Mouse (Mus musculus): ENCODE results near the gene Nacc1. TPM values are rescaled to one million over a fixed set of nuclear protein-coding genes. Genes with fewer than 3 reads are reported as not detected.
A peak's percentile ranks its signal among the peaks of the same experiment; 100 is the strongest.

The Nacc1 gene
- total and polyA plus RNA-seq, 2 experiments = 5.3 to 32.6 TPM

- no peak for DNase-seq (ENCODE audit: extremely low read depth, low read depth, low spot score)
- H3K36me3 ChIP-seq (ENCODE audit: control insufficient read depth, insufficient read depth, low read length) = no peaks in the 10 kb centered on the region
- H3K9ac ChIP-seq (ENCODE audit: low read depth, low read length) = no peak overlapping the region
- no peak overlapping the region for H3K27ac ChIP-seq (replicated peaks; ENCODE audit: insufficient read depth, low read depth, low read length)
- H3K27me3 ChIP-seq (ENCODE audit: control insufficient read depth, insufficient read depth, low read length) = no peaks in the 10 kb centered on the region
- peaks cover 13% of the 10 kb centered on the region for H3K4me1 ChIP-seq (ENCODE audit: control insufficient read depth, insufficient read depth, low read length)
- TF ChIP-seq CTCF (IDR thresholded peaks at IDR 0.05; ENCODE audit: low read depth, low read length) (no peak), POLR2A (IDR thresholded peaks at IDR 0.05; ENCODE audit: extremely low read depth, insufficient read depth, low read length) (no peak)
- H3K4me3 ChIP-seq (ENCODE audit: insufficient read depth, low read depth, low read length) = no peak overlapping the region
- WGBS = 86% methylated on average over 9 of the region's 9 CpGs
- H3K79me2 ChIP-seq (ENCODE audit: control insufficient read depth, insufficient read depth, low read length) = no peaks in the 10 kb centered on the region
Measured at GRCm38 (mm10) chr8:84653092-84653631, 34.5 kb downstream of the Nacc1 start.

- 0 out of 2 replicates have a peak, but pooled peaks have one; percentile 9 for TF ChIP-seq POLR2A (IDR thresholded peaks at IDR 0.05; ENCODE audit: extremely low read depth, insufficient read depth, low read length)
- no peak for TF ChIP-seq CTCF (IDR thresholded peaks at IDR 0.05; ENCODE audit: low read depth, low read length)
- Histone ChIP-seq H3K36me3 (ENCODE audit: control insufficient read depth, insufficient read depth, low read length) (no peaks in the 10 kb centered on the region), H3K79me2 (ENCODE audit: control insufficient read depth, insufficient read depth, low read length) (no peaks in the 10 kb centered on the region), H3K4me3 (ENCODE audit: insufficient read depth, low read depth, low read length) (no peak overlapping the region), H3K27me3 (ENCODE audit: control insufficient read depth, insufficient read depth, low read length) (no peaks in the 10 kb centered on the region), H3K27ac (replicated peaks; ENCODE audit: insufficient read depth, low read depth, low read length) (peak overlapping the region; percentile 71), H3K9ac (ENCODE audit: low read depth, low read length) (no peak overlapping the region), H3K4me1 (ENCODE audit: control insufficient read depth, insufficient read depth, low read length) (peaks cover 10% of the 10 kb centered on the region)
- WGBS = 23% methylated on average over 3 of the region's 3 CpGs
- peak; percentile 78 for DNase-seq (ENCODE audit: extremely low read depth, low read depth, low spot score)
Measured at GRCm38 (mm10) chr8:84650213-84650612, 37.4 kb downstream of the Nacc1 start.

- Histone ChIP-seq H3K79me2 (ENCODE audit: control insufficient read depth, insufficient read depth, low read length) (no peaks in the 10 kb centered on the region), H3K27ac (replicated peaks; ENCODE audit: insufficient read depth, low read depth, low read length) (no peak overlapping the region), H3K36me3 (ENCODE audit: control insufficient read depth, insufficient read depth, low read length) (no peaks in the 10 kb centered on the region), H3K4me3 (ENCODE audit: insufficient read depth, low read depth, low read length) (no peak overlapping the region), H3K9ac (ENCODE audit: low read depth, low read length) (no peak overlapping the region), H3K4me1 (ENCODE audit: control insufficient read depth, insufficient read depth, low read length) (peaks cover 19% of the 10 kb centered on the region), H3K27me3 (ENCODE audit: control insufficient read depth, insufficient read depth, low read length) (no peaks in the 10 kb centered on the region)
- WGBS = 16% methylated on average over 14 of the region's 14 CpGs
- no peak for DNase-seq (ENCODE audit: extremely low read depth, low read depth, low spot score)
- TF ChIP-seq POLR2A (IDR thresholded peaks at IDR 0.05; ENCODE audit: extremely low read depth, insufficient read depth, low read length) (no peak), CTCF (IDR thresholded peaks at IDR 0.05; ENCODE audit: low read depth, low read length) (peak; percentile 23; the same call in 1 of the 2 replicates)
Measured at GRCm38 (mm10) chr8:84647461-84647901, 40.2 kb downstream of the Nacc1 start.

DNA sequence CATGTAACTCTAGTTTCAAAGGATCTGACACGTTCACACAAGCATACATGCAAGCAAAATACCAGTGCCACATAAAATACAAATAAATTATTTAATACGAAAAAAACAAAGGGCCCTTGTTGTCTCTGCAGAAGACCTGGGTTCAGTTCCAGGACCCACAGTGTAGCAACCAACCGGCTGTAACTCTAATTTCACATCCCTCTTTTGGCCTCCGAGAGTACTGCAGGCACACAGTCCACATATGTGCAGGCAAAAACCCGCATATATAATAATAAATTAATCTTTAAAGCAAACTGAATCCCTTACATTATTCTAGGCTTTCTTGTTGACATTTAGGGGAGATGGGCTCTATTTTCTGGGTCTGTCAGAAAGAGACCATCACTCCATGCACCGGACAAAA is 40.9 kb downstream of the Nacc1 start:
- TF ChIP-seq CTCF (IDR thresholded peaks at IDR 0.05; ENCODE audit: low read depth, low read length) = no peak
- TF ChIP-seq POLR2A (IDR thresholded peaks at IDR 0.05; ENCODE audit: extremely low read depth, insufficient read depth, low read length) = no peak
- WGBS = 72% methylated on average over 6 of the region's 6 CpGs
- H3K4me1 ChIP-seq (ENCODE audit: control insufficient read depth, insufficient read depth, low read length) = peaks cover 23% of the 10 kb centered on the region
- H3K27me3 ChIP-seq (ENCODE audit: control insufficient read depth, insufficient read depth, low read length) = no peaks in the 10 kb centered on the region
- H3K36me3 ChIP-seq (ENCODE audit: control insufficient read depth, insufficient read depth, low read length) = no peaks in the 10 kb centered on the region
- H3K4me3 ChIP-seq (ENCODE audit: insufficient read depth, low read depth, low read length) = no peak overlapping the region
- H3K79me2 ChIP-seq (ENCODE audit: control insufficient read depth, insufficient read depth, low read length) = no peaks in the 10 kb centered on the region
- DNase-seq (ENCODE audit: extremely low read depth, low read depth, low spot score) = no peak
- no peak overlapping the region for H3K9ac ChIP-seq (ENCODE audit: low read depth, low read length)
- H3K27ac ChIP-seq (replicated peaks; ENCODE audit: insufficient read depth, low read depth, low read length) = no peak overlapping the region

DNA sequence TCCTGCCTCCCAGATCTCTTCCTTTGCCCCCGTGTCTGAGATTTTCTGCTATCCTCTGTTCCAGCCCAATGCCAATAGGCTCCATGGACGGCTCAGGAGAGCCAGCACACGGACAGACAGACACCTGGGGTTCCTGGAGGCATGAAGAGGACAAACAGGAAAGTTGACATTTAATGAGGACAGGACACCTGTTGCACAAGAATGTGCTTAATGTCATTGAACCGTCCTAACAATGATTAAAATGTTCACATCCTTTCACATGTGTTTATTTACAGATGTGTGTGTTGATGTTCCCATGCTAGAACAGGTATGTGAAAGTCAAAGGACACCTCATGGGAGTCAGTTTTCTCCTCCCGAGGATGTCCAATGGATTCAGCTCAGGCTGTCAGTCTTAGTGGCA is 44.6 kb downstream of the Nacc1 start:
- DNase-seq (ENCODE audit: extremely low read depth, low read depth, low spot score) = peak; percentile 87
- H3K9ac ChIP-seq (ENCODE audit: low read depth, low read length) = no peak overlapping the region
- no peak overlapping the region for H3K4me3 ChIP-seq (ENCODE audit: insufficient read depth, low read depth, low read length)
- H3K4me1 ChIP-seq (ENCODE audit: control insufficient read depth, insufficient read depth, low read length) = peaks cover 15% of the 10 kb centered on the region
- peak overlapping the region; percentile 72 for H3K27ac ChIP-seq (replicated peaks; ENCODE audit: insufficient read depth, low read depth, low read length)
- no peaks in the 10 kb centered on the region for H3K27me3 ChIP-seq (ENCODE audit: control insufficient read depth, insufficient read depth, low read length)
- WGBS = 30% methylated on average over 5 of the region's 5 CpGs
- no peaks in the 10 kb centered on the region for H3K79me2 ChIP-seq (ENCODE audit: control insufficient read depth, insufficient read depth, low read length)
- TF ChIP-seq POLR2A (IDR thresholded peaks at IDR 0.05; ENCODE audit: extremely low read depth, insufficient read depth, low read length) = no peak
- no peak for TF ChIP-seq CTCF (IDR thresholded peaks at IDR 0.05; ENCODE audit: low read depth, low read length)
- H3K36me3 ChIP-seq (ENCODE audit: control insufficient read depth, insufficient read depth, low read length) = no peaks in the 10 kb centered on the region

GRCm38 (mm10) chr8:84641578-84642361 is 45.9 kb downstream of the Nacc1 start:
- WGBS = 89% methylated on average over 1 of the region's 1 CpGs
- peaks cover 15% of the 10 kb centered on the region for H3K4me1 ChIP-seq (ENCODE audit: control insufficient read depth, insufficient read depth, low read length)
- H3K4me3 ChIP-seq (ENCODE audit: insufficient read depth, low read depth, low read length) = no peak overlapping the region
- H3K27ac ChIP-seq (replicated peaks; ENCODE audit: insufficient read depth, low read depth, low read length) = peak overlapping the region; percentile 72
- no peak overlapping the region for H3K9ac ChIP-seq (ENCODE audit: low read depth, low read length)
- H3K27me3 ChIP-seq (ENCODE audit: control insufficient read depth, insufficient read depth, low read length) = no peaks in the 10 kb centered on the region
- no peaks in the 10 kb centered on the region for H3K79me2 ChIP-seq (ENCODE audit: control insufficient read depth, insufficient read depth, low read length)
- DNase-seq (ENCODE audit: extremely low read depth, low read depth, low spot score) = peak; percentile 36
- TF ChIP-seq POLR2A (IDR thresholded peaks at IDR 0.05; ENCODE audit: extremely low read depth, insufficient read depth, low read length) = no peak
- TF ChIP-seq CTCF (IDR thresholded peaks at IDR 0.05; ENCODE audit: low read depth, low read length) = no peak
- H3K36me3 ChIP-seq (ENCODE audit: control insufficient read depth, insufficient read depth, low read length) = no peaks in the 10 kb centered on the region

Data from liver, adult 2 months (tissue).